Mouse (Mus musculus) granulocyte monocyte progenitor cell, adult 5-6 weeks (primary cell): ENCODE measurements around the gene Wdr83. TPM values are rescaled to one million over a fixed set of nuclear protein-coding genes. Genes with fewer than 3 reads are reported as not detected.
"Not testable (repeated sequence)": the region's sequence is repeated elsewhere in the genome, so short reads cannot be mapped to it uniquely, and the experiment has no call there.

Experiments used
- ATAC-seq: replicated peaks from 2 replicates; pipeline ENCODE4 v1.8.0; 2016; ENCODE audit warnings: mild to moderate bottlenecking, moderate TSS enrichment, inconsistent platforms; ENCODE audit not compliant: poor library complexity, severe bottlenecking
- total RNA-seq, 2 experiments: library from RNA; stranded (forward) in 1 of 2; stranded (reverse) in 1 of 2; fragments of 200-712, 200-1000 nt in 1 of 2; fragments of >200 nt in 1 of 2; fragmentation: Nextera tagmentation in 1 of 2; gene quantifications; 2 replicates each; pipeline ENCODE4 v1.2.3; 2014 to 2017

Gene Wdr83
- 56.2 and 81.8 TPM in 2 replicates for total RNA-seq (2014; fragmentation: Nextera tagmentation)
- 23.3 and 32.8 TPM in 2 replicates for total RNA-seq (2017)

DNA sequence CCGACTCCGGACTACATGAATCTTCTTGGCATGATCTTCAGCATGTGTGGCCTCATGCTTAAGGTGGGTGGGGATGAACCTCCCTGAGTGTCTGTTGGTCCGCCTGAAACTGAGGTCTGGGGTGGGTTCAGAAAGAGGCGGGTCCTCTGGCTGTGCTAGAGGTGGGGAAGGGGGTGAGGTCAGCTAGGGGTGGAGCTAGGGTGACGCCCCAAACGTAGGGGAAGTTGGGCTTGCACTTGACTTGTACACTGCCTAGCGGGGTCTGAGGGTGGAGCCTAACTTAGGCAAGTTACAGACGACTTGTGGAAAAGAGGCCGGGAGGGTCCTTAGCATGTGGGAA lies at the start of gene Wdr83:
Gene Wdr83 (minus strand): TSS at position 91 of the 340 bp plus-strand sequence.
- ATAC-seq = peak; percentile 63

DNA sequence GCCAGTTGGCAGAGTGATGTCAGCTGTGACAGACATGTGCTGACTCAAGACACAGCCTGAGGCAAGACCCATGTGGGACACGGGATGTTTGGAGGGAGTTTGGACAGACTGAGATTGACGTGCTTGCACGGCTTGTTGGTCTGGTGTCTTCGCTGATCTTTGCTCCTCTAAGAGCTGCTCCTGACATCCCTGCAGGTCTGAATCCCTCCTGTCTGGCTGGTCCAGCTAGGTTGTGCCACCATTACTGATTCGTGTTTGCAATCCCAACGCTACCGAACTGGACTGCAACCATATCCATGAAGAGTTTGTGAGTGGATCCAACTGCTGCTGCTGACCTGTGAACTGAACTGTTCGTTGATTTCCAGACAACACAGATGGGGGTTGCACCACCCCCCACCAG lies 42.6 kb upstream of the Wdr83 start:
- ATAC-seq = no peak

DNA sequence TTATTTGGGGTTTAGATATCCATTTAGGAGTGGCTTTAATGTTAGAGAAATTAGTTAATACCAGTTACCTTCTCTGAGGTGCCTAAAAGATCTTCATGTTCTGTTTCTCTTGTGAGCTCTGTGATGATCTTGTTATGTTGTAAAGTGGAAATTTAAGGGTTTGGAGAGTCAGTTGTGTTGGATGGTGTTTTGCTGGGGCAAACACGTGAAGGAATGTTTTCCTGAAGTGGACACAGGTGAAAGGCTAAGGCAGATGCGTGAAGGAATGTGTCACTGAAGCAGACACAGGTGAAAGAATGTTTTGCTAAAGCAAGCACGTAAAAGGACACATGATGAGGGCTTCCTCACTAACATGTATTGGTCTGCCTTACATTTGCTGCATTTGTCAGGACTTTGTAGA lies 41.9 kb upstream of the Wdr83 start, which contains the start of gene Zfp791:
Gene Zfp791 (minus strand): TSS at position 101 of the 400 bp plus-strand sequence.
- ATAC-seq = no peak

DNA sequence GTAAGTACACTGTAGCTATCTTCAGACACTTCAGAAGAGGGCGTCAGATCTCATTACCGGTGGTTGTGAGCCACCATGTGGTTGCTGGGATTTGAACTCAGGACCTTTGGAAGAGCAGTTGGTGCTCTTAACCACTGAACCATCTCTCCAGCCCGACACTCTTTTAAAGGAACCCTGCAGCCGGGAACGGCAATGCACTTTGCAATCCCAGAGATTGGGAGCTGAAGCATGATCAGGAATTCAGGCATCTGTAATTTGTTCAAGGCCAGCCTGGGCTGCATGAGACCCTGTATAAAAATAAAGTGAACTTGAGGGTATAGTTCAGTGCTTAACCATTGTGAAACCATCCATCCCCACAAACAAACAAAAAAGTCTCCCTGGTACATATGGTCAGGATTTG lies 39.1 kb upstream of the Wdr83 start:
- ATAC-seq = not testable (repeated sequence)

DNA sequence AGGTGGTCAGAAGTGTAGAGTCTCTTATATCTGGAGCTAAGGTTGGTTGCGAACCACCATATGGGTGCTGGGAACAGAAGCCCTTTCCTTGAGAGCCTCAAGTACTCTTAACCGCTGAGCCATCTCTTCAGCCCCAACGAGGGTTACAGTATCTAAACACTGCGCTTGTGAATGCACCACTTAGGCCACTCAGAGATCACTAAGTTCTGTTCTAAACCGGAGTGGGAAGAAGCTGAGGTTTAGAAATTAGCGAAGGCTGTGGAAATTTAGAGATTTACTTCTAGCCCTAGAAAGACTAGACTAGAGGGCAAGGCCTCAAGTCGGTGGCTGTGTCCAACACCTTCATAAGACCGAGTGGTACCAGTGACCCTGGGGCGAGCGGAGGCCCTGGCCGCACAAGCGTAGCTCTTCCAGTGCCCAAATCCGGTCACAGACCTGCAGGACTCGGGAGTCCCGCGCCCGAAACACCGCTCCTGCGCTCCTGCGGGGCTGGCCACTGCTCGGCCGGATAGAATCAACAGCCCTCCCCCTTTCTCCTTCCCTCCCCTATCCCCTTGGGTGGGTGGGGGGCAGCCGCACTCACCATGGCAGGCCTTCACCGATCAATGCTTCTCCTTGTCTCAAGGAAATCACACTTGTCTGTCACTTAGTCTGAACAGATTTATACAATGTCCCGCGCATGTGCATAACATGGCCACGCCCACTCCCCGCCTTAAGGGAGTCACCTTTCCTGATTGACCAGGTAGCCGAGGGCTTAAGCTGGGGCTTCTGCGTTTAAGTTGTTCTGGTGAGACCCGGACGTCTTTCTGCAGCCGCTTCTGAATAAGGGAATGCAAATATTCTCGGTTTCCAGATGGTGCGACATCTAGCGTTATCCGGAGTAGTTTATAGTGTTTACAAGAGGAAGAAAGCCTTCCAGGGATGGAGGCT lies 38.2 kb upstream of the Wdr83 start:
- ATAC-seq = peak; percentile 27

DNA sequence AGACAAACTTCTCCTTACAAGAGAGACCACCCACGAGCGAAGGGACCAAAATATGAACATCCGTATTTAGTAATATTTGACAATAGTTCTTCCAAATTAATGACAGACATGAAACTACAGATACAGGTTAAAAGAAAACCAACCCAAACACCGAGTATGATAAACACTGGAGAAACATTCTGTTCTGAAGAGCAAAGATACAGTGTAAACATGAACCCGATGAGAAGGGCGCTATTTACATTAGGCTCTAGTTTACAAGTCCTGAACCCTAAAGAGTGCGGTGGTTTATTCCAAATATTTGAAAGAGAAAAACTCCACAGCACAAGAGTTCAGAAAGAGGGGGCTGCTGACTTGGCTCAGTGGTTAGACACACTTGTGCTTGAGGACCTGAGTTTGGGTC lies 35.9 kb upstream of the Wdr83 start:
- no peak for ATAC-seq

DNA sequence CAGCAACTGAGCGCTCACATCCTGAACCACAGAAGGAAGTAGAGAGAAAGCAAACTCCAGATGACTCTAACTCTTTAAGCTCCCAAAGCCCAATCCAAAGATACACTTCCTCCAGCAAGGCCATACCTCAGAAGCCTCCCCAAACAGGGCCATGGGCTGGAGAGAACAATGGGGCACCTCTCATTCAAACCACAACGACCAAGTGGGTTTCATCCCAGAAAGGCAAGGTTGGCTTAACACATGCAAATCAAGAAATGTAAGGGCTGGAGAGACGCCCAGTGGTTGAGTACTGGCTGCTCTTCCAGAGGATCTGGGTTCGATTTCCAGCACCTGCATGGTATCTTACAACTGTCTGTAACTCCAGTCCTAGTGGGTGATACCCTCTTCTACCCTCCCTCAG lies 34.4 kb upstream of the Wdr83 start:
- no peak for ATAC-seq

DNA sequence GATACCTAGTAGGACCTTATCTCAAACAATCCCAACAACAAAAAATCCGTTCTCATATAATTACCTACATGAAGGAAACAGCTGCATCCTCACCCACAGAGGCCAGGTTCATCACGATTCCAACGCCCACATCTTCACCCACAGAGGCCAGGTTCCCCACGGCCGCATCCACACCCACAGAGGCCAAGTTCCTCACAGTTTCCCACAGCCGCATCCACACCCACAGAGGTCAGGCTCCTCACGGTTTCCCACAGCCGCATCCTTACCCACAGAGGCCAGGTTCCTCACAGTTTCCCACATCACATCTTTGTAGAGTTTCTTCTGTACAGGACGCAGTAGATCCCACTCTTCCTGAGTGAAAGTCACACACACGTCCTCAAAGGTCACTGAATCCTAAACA lies 32.1 kb upstream of the Wdr83 start:
- ATAC-seq = no peak

DNA sequence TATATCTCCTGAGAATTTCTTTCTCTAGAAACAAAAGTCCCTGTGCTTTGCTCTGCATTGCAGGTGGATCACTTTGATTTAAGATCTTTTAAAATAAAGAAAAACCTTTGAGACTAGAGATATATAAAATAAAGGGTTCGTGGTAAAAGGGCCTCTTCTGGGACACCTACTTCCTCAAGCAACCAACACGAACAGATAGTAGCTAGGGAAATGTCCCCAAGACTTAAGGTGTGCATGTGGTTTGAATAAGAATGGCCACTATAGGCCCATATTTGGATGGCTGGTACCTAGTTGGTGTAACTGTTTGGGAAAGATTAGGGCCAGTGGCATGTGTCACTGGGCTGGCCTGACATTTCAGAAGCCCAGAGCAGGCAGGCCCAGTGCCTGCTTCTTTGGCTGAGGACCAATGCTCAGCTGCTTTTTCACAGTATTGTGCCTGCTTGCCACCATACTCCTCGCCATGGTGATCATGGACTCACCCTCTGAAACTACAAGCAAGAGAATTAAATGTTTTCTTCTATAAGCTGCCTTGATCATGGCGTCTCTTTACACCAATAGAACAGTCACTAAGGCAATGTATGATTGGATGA lies 19.1 kb upstream of the Wdr83 start:
- no peak for ATAC-seq

DNA sequence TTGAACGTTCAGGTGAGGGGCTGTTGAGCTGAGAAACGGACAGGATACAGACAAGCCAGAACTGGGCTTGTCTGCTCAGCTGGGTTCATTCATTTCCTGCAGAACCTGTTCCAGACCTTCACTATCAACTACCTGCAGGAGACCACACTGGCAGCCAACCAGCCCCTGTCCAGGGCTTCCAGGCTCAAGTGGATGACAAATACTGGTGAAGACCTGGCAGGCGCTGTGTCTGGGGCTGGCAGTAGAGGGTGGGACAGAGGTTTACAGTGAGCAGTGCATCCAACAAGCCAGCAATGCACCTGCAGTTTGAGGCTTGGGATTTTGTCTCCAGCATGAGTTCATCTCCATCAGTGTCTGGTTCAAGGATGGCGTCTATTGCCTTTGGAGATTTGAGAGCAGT lies 15.7 kb upstream of the Wdr83 start:
- ATAC-seq = no peak

DNA sequence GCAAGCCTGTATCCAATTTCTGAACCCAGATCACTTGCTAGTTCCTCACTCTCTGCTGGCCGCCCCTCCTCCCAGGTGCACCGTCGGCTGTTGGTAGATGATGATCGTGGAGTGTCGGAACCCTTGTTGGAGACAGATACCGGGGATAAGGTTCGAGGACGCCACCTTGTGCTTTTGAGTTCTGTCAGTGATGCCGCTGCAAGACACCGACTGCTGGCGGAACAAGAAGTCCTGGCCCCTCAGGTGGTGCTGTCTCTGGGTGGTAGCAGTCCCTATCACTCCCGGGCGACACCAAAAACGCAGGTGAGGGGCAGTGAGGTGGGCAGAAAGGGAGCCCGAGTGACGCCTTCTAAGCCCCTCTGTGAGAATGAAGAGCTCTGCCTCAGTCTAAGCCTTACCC lies 15.1 kb upstream of the Wdr83 start:
- no peak for ATAC-seq

DNA sequence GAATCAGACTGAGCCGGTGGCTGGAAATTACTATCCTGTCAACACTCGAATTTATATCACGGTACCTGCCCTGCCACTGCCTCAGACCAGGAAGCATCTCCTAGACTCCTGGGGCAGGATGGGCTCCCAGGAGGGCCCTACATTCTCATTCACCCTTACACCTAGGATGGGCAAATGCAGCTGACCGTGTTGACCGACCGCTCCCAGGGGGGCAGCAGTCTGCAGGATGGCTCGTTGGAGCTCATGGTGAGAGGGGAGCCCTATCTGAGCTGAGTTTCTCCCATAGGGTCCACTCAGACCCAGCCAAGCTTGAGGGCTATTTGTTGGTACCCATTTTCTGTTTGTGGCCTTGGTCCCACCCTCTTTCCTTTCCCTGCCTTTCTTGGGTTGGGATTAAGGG lies 14.5 kb upstream of the Wdr83 start:
- ATAC-seq = no peak

DNA sequence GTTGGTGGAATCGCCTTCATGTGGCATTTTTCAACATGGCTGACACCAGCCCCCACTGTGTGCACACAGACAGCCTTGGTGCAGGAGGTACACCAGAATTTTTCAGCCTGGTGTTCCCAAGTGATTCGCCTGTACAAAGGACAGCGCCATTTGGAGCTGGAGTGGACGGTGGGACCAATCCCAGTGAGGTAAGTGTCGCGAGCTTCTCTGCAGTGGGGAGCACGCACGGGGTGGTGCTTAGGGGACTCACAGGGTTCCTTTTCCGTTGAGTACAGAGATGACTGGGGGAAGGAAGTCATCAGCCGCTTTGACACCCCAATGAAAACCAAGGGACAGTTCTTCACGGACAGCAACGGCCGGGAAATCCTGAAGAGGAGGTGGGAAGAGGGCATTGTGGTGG lies 13.9 kb upstream of the Wdr83 start:
- ATAC-seq = no peak

DNA sequence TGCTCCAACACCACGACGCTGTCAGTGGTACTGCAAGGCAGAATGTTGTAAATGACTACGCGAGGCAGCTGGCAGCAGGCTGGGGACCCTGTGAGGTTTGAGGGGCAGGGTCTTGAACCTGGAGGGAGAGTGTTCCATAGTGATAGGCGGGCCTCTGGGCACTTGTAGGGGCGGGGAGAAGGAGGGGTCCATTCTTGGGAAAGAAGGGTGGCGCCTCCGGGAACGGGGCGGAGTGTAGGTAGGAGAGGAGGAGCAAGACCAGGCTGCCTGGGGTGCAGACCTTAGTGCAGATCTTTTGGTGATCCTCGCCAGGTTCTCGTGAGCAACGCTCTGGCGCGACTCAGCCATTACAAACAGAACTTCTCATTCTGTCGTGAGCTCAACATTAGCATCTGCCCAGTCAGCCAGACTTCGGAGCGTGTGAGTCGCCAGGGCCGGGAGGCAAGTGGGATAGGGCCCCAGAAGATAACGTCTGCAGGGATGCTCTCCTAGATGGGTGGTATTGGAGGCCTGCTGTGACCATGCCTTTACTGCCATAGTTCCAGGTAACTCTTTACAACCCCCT lies 10.5 kb upstream of the Wdr83 start:
- no peak for ATAC-seq

DNA sequence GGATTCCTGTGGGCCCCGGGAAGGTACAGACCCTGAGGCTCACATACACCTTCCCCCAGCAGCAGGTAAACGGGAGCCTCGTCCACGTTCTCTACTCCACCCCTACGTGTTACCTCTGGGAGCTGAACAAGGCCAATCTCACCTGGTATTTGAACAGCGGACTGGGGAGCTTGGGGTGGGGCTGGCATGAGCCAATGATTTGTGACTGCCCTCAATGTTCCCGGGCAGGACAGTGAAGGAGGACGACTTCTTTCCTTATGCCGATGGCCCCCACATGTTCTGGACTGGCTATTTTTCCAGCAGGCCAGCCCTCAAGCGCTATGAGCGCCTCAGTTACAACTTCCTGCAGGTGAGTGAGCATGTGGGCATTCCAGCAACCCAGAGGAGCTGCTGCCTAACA lies 9.8 kb upstream of the Wdr83 start:
- ATAC-seq = no peak

DNA sequence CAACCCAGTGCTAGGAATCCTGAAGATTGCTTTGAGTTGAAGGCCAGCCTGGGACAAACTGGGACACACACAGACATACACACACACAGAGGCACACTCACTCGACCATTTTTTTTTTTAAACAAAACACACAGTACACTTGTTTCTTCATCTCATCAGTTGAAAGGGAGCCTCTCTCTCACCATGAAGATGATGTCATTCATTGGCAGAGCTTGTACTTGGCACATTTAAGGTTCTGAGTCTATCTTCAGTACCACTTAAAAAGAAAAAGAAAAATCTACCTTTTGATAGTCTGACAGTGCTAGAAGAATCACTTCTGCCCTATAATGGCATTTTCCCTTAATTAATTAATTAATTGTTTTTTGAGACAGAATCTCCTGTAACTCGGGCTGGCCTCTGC lies 7.7 kb upstream of the Wdr83 start:
- no peak for ATAC-seq

DNA sequence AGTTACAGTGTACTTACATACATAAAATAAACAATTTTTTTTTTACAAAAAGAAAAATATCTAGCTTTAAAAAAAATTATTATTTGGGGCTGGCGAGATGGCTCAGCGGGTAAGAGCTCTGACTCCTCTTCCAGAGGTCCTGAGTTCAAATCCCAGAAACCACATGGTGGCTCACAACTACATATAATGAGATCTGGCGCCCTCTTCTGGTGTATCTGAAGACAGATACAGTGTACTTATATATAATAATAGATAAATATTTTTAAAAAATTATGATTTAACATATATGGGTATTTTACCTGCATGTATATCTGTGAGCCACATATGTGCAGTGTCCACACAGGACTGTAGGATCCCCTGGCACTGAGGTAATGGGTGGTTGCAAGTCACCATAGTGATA lies 5.1 kb upstream of the Wdr83 start:
- ATAC-seq = no peak

DNA sequence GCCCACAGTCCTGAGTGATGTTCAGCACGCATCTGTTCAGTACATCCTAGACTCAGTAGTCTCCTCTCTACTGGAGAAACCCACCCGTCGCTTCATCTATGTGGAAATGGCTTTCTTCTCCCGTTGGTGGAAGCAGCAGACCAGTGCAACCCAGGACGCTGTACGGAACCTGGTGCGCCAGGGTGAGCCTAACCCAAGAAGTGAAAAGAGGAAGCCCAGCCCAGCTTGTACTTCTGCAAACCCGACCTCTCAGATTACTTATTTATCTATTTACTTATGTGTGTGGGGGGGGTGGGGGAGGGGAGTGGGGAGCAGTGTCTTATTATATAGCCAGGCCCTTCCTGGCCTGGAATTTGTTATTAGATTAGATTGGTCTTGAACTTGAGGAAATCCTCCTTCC lies 3.5 kb upstream of the Wdr83 start:
- ATAC-seq = peak; percentile 27

DNA sequence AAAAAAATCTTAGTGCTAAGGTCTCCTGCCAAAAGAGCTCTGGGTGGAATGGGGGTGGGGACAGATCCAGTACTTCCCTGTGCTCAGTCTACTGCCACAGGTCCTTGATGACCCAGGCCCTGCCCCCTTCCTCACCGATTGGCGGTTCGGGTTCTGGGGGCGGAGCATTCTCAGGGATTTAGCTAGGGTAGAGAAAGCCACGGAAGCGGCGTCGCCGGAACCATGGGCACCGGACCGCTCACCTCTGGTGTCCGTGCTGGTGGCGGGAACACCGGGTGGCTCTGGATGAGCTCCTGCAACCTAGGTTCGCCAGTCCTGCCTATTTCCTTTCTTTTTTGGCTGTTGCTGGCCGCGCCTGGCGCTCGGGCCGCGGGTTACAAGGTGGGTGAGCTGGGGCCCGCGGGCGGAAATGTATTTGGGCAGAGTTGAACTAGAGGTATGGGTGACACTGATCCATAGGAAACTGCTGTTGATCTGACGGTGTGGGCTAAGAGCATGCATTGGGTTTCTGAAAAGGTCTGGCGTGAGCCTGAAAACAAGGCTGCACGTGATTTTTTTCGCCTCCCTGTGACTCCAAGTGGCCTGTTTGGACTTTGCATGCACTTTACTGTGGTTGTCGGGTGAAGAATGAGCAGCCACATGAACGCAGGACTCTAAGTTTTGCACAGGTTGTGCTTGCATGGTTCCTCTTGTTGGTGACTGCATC lies 2.2 kb upstream of the Wdr83 start, which contains the start of gene Man2b1:
Gene Man2b1 (plus strand): TSS at position 163 of the 706 bp plus-strand sequence.
- peak; percentile 60 for ATAC-seq

DNA sequence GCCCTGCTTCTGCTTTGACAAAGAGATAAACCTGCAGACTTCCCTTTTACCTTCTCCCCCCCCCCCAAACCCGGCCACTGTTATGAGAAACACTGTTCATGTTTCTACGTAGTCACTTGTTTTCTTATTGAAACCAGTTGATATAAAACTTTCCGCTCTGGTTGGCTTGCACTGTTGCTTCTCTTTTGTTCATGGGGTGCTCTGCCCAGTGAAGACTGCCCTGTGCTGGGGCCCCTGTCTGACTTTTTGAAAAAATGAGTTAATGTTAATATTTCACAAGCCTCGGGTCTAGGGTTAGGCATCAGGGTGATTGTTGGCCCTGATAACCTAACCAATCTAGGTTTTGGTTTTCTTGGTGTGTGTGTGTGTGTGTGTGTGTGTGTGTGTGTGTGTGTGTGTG lies 1.1 kb upstream of the Wdr83 start:
- peak; percentile 1; the same call in 1 of the 2 replicates for ATAC-seq
